Mouse (Mus musculus) mesoderm, embryonic 11.5 days (tissue): Measurements from ENCODE around the gene Pus7.

Experiments
- DNase-seq: peaks from one replicate; pipeline ENCODE4 v3.0.0-alpha.2; 2012; ENCODE audit warnings: low read depth, low spot score

The Pus7 gene

DNA sequence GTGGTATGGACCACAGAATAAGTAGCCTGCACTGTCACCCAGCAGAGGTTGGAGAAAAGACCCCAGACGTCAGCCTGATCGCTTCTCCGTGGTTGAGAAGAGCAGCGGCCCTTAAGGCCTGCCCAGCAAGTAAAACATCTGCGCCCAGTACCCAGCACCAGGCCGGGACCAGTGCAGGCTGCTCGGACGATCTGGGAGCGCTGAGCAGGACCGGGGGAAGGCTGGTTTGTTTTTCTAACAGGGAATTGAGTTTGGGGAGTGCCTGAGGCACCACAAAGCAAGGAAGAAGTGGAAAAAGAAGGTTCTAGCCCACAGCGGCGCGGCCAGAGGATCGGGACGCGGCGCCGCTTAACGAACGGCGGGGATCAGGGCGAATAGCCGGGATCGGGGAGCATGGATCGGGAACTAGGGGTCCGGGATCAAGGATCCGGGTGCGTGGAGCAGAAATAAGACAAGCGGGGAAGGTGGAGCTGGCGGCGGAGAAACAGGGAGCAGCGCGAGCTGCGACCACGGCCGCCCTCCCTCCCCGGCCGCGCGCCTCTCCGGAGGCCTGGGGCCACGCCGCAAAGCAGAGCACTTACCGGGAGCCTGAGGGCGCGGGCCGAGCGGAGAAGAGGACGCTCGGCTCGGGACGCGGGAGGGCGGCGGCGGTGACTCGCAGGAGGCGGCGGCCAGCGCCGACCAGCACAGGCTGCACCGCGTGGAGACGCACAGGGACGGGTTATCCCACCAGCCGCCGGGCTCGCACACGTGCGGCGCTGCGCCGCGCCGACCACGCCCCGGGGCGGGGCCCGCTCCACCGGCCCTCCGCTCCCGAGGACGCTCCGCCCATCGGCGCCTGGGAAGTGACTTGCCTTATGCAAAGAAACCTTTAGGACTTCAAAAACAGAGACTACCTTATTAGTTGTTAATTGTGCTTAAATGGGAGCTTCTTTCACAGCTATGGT, at the start of gene Pus7:
Pus7 (minus strand) TSS at position 781 of the 947 bp plus-strand sequence.
- DNase-seq: peak; percentile 89

DNA sequence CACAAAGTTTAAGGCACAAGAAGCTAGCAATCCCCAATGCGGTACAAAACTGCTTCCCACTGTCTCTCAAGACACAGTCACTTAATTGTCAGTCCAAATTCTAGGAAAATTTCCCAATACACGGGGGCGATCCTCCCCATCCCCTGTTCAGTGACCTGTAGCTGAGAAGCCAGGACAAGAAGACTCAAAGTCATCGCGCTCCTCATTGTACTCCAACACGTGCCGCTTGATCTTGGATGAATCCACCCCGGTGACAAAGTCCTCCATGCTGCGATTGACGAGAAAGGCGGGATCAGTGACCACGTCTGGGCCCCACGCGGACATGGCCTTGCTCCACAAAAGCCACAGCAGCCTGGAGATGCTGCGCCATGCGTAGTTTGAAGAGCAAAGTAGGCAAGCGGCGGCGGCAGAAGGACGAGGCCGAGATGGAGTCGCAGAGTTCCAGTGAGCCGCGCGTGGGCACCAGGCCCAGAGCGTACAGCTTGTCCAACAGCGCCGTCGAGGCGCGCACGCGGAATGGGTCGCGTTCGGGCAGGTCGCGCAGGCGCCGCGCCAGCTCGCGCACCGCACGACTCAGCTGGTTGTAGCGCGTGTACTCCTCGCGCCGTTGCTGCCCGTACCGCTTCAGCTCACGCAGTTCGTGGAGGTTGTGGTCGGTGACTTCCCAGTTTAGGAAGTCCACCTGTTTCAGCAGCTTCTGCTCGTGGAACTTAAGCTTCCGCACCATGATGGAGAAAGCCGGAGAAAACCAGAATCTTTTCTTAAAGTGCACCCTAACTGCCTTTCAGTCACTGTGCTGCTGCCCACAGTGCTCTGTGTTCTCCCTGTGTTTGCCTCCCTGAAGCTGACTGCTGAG, 47.6 kb upstream of the Pus7 start:
- DNase-seq: no peak

DNA sequence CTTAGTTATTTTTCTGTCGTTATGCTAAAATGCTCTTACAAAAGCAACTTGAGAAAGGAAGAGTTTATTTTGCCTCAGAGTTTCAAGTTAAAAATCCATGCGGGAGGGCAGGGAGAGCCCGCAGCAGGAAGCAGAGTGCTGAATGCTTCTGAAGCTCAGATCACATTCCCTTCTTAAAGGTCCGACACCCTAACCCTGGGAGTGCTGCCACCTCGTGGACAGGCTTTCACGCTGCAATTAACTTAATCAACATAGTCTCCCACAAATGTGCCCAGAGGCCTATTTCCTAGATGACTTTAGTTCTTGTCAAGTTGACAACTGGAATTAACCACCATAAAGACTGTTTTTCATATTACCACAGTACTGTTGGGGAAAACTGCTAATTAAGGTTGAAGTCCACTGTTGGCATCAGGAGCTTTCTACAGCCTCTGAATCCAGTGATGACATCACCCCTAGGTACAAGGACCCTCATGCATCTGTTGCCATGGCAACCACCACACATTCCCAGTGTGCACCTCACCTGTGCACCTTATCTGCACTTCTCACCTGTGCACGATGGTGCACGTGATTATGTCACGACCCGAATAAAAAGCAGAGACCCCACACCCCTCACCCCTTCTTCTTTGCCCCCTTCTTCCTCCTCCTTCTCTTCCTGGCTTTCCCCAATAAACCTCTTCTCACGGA, 43.0 kb upstream of the Pus7 start:
- peak; percentile 73 for DNase-seq

DNA sequence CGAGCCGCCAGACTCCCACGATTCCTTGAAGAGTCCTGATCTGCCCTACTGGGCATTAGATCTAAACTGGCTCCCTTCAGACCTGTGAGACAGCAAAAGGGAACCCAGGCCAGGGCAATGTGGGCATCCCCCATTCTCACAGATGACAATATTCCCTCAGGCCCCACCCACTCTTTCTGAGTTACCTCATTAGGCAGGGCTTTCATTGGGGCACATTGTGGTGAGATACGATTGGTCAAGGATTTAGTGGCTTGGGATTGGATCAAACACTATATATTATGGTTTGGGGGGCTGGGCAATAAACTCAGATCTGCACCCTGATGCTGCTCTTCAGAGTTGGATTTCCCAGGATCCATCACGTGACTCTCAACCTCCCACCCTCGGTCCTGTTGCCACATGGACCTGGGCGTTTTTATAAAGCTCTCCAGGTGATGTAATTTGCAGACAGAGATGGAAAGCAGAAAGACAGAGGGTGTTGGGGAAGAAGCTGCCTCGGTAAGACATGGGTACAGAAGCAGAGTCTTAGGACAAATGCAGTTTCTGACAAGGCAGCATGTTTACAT, 40.7 kb upstream of the Pus7 start:
- DNase-seq: no peak

- no peak for DNase-seq
These were observed 38.8 kb upstream of the Pus7 start for GRCm38 (mm10) chr5:23822306-23822705.

GRCm38 (mm10) chr5:23816681-23817080, 33.2 kb upstream of the Pus7 start:
- DNase-seq: no peak

GRCm38 (mm10) chr5:23814841-23815240, 31.3 kb upstream of the Pus7 start:
- no peak for DNase-seq

- DNase-seq: no peak
These were observed 9.2 kb upstream of the Pus7 start for GRCm38 (mm10) chr5:23792726-23793125.

- no peak for DNase-seq
These were observed 5.6 kb upstream of the Pus7 start for GRCm38 (mm10) chr5:23789078-23789612.

GRCm38 (mm10) chr5:23788390-23788830, 4.9 kb upstream of the Pus7 start:
- DNase-seq: no peak

- DNase-seq: peak; percentile 96
These were observed 4.3 kb upstream of the Pus7 start, which contains the start of gene Rint1 for GRCm38 (mm10) chr5:23787536-23788389. Gene Rint1, plus strand, starts transcription at chr5:23787711.

GRCm38 (mm10) chr5:23782051-23782810, 1.3 kb downstream of the Pus7 start:
- no peak for DNase-seq

DNA sequence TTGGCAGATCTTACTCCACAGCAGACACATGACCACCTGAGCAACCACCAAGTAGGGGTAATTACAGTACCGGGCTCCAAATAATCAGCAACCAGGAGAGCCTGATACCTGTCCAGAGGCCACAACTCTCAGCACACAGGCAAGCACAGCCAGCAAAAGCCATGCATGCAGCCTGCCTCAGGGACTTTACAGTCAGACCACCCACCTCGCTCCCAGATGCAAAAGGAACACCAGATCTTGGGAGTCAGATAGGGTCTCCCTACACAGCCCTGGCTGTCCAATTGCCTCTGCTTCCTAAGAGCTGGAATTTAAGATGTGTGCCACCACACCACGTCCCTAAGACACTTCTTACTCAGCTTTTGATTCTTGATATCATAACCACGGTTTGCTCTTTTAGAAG, 2.3 kb downstream of the Pus7 start:
- DNase-seq: no peak

- no peak for DNase-seq
These were observed 3.0 kb downstream of the Pus7 start for GRCm38 (mm10) chr5:23780516-23780915.

- no peak for DNase-seq
These were observed 9.3 kb downstream of the Pus7 start for GRCm38 (mm10) chr5:23774186-23774585.

DNA sequence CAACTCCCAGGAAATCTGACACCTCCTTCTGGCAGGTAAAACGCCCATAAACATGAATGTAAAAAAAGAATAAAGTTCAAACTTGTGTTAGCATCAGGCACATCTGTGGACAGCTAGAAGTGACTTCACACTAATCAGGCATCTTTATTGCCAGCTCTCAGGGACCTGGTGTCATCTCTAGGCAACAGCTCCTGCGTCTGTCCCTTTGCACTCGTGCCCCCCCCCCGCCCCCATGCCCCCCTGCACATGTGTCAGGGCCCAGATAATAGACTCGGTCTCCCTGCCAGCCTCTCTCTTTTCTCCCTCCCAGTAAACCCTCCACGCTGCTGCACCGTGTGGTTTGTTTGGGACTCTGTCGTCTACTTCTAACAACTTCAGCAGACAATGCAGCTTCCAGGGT, 12.4 kb downstream of the Pus7 start:
- no peak for DNase-seq

- DNase-seq: no peak
These were observed 19.0 kb downstream of the Pus7 start for GRCm38 (mm10) chr5:23764557-23764956.

DNA sequence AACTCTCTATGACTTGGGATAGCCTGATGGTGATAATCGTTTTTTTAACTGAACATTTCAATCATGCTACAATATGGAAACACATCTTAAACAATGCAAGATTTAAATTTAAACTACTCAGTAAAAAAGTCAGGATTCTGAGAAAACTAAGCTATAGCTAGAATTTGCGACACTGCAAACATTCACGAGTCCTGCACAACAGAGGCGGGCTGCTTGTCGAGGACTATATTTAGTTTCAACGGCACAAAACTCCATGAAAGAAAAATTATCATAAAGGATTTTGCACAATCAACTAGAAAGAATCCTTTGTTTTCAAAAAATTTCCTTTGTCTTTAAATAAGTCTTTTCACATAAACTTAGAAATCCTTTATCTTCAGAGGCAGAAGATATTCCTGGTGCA, 21.0 kb downstream of the Pus7 start:
- DNase-seq: no peak

DNA sequence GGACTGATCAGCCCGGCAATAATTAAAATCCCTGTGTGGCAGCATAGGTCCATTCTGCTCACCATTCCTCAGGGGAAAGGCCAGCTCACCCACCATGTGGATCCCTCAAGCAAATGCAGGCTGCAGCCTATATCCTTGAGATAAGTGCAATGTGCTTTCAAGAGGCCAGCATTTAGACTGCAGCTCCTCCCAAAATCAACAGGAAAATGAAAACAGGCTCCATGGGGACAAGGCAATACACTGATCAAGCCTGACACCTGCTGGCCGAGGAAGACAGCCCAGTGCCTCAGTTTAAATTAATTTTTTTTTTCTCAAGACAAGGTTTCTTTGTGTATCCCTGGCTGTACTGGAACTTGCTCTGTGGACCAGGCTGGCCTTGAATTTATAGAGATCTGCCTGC, 24.9 kb downstream of the Pus7 start:
- DNase-seq: peak; percentile 37
